Mouse (Mus musculus) ovary, postnatal 36 days (tissue): ENCODE data around the gene Brca2.
A peak's percentile ranks its signal among the peaks of the same experiment; 100 is the strongest.
"Not testable (repeated sequence)": the region's sequence is repeated elsewhere in the genome, so short reads cannot be mapped to it uniquely, and the experiment has no call there.

Source experiments
- DNase-seq: peaks from one replicate; pipeline ENCODE4 v3.0.0; 2022; ENCODE audit warnings: low spot score, mixed read lengths

Gene Brca2

GRCm38 (mm10) chr5:150521937-150522866 is at the start of gene Brca2:
TSS of gene Brca2 (plus strand) at chr5:150522630.
- peak; percentile 90 for DNase-seq

GRCm38 (mm10) chr5:150477364-150477763 is 45.1 kb upstream of the Brca2 start:
- DNase-seq = no peak

GRCm38 (mm10) chr5:150478612-150479011 is 43.8 kb upstream of the Brca2 start:
- no peak for DNase-seq

- DNase-seq = no peak
These were observed 37.2 kb upstream of the Brca2 start for GRCm38 (mm10) chr5:150485198-150485597.

- DNase-seq = no peak
These were observed 32.1 kb upstream of the Brca2 start for GRCm38 (mm10) chr5:150490285-150490684.

- no peak for DNase-seq
These were observed 31.6 kb upstream of the Brca2 start for GRCm38 (mm10) chr5:150490821-150491220.

GRCm38 (mm10) chr5:150491573-150492173 is 30.8 kb upstream of the Brca2 start:
- DNase-seq = not testable (repeated sequence)

- DNase-seq = peak; percentile 10
These were observed 26.6 kb upstream of the Brca2 start for GRCm38 (mm10) chr5:150495792-150496191.

GRCm38 (mm10) chr5:150510451-150511225 is 11.8 kb upstream of the Brca2 start:
- no peak for DNase-seq

- no peak for DNase-seq
These were observed 9.2 kb upstream of the Brca2 start for GRCm38 (mm10) chr5:150513264-150513663.

GRCm38 (mm10) chr5:150514027-150514426 is 8.4 kb upstream of the Brca2 start:
- DNase-seq = no peak

GRCm38 (mm10) chr5:150518064-150518463 is 4.4 kb upstream of the Brca2 start, which contains the start of gene Zar1l:
TSS of gene Zar1l (minus strand) at chr5:150518164.
- DNase-seq = no peak

- no peak for DNase-seq
These were observed 2.9 kb upstream of the Brca2 start for GRCm38 (mm10) chr5:150519551-150519950.

GRCm38 (mm10) chr5:150522867-150523234 is 421 bp downstream of the Brca2 start:
- DNase-seq = no peak

- no peak for DNase-seq
These were observed 2.8 kb downstream of the Brca2 start for GRCm38 (mm10) chr5:150525239-150525638.

GRCm38 (mm10) chr5:150541302-150541701 is 18.9 kb downstream of the Brca2 start:
- no peak for DNase-seq

GRCm38 (mm10) chr5:150543184-150543583 is 20.8 kb downstream of the Brca2 start:
- no peak for DNase-seq

- no peak for DNase-seq
These were observed 29.2 kb downstream of the Brca2 start for GRCm38 (mm10) chr5:150551637-150552036.

GRCm38 (mm10) chr5:150559519-150560103 is 37.2 kb downstream of the Brca2 start:
- no peak for DNase-seq

- no peak for DNase-seq
These were observed 38.4 kb downstream of the Brca2 start for GRCm38 (mm10) chr5:150560851-150561250.

GRCm38 (mm10) chr5:150561376-150561775 is 38.9 kb downstream of the Brca2 start:
- DNase-seq = no peak

GRCm38 (mm10) chr5:150561783-150562182 is 39.4 kb downstream of the Brca2 start:
- no peak for DNase-seq
